Mouse (Mus musculus): ENCODE measurements at regions not wholly inside any gene's neighbourhood (a gene's known extent, or its start where the extent isn't known, plus 50 kb on each side); places are given as distances from the start of the nearest gene placed in this dataset.

- no peak for ATAC-seq
Observed at GRCm38 (mm10) chr2:116979561-116980391, 101.3 kb downstream of the Tmco5 start.

GRCm38 (mm10) chr2:116980692-116981091, 102.2 kb downstream of the Tmco5 start:
- no peak for ATAC-seq

- no peak for ATAC-seq
Observed at GRCm38 (mm10) chr2:116983351-116983750, 104.9 kb downstream of the Tmco5 start.

GRCm38 (mm10) chr2:116983821-116984351, 105.4 kb downstream of the Tmco5 start:
- ATAC-seq, result no peak

- no peak for ATAC-seq
Observed at GRCm38 (mm10) chr2:116984597-116984996, 106.1 kb downstream of the Tmco5 start.

GRCm38 (mm10) chr2:116985549-116985948, 107.1 kb downstream of the Tmco5 start:
- ATAC-seq, result no peak

GRCm38 (mm10) chr2:116988953-116989674, 110.6 kb downstream of the Tmco5 start:
- no peak for ATAC-seq

GRCm38 (mm10) chr2:116990106-116990505, 111.6 kb downstream of the Tmco5 start:
- no peak for ATAC-seq

- ATAC-seq, result no peak
Observed at GRCm38 (mm10) chr2:116991561-116992042, 113.1 kb downstream of the Tmco5 start.

GRCm38 (mm10) chr2:116993724-116994123, 115.2 kb downstream of the Tmco5 start:
- no peak for ATAC-seq

GRCm38 (mm10) chr2:116996302-116996701, 117.8 kb downstream of the Tmco5 start:
- ATAC-seq, result no peak

GRCm38 (mm10) chr2:116998822-116999221, 120.3 kb downstream of the Tmco5 start:
- ATAC-seq, result no peak

GRCm38 (mm10) chr2:116999592-116999991, 121.1 kb downstream of the Tmco5 start:
- ATAC-seq, result no peak

- no peak for ATAC-seq
Observed at GRCm38 (mm10) chr2:117003976-117004375, 117.2 kb upstream of the Spred1 start.

GRCm38 (mm10) chr2:117006846-117007245, 114.3 kb upstream of the Spred1 start:
- no peak for ATAC-seq

- ATAC-seq, result no peak
Observed at GRCm38 (mm10) chr2:117008922-117009321, 112.3 kb upstream of the Spred1 start.

- ATAC-seq, result no peak
Observed at GRCm38 (mm10) chr2:117010001-117010400, 111.2 kb upstream of the Spred1 start.

- ATAC-seq, result no peak
Observed at GRCm38 (mm10) chr2:117010942-117011341, 110.2 kb upstream of the Spred1 start.

- ATAC-seq, result no peak
Observed at GRCm38 (mm10) chr2:117017921-117018651, 103.1 kb upstream of the Spred1 start.

- ATAC-seq, result no peak
Observed at GRCm38 (mm10) chr2:117018917-117019538, 102.1 kb upstream of the Spred1 start.

- ATAC-seq, result no peak
Observed at GRCm38 (mm10) chr2:117019552-117019951, 101.6 kb upstream of the Spred1 start.

- no peak for ATAC-seq
Observed at GRCm38 (mm10) chr2:117021787-117022186, 99.4 kb upstream of the Spred1 start.
